Mouse (Mus musculus) bone marrow macrophage, adult 2 months (primary cell): ENCODE data around the gene Rfx4.

Experiments used
- CTCF ChIP-seq: IDR thresholded peaks from 2 replicates; pipeline ENCODE4 v1.5.1; 2012; ENCODE audit warnings: low read depth, mild to moderate bottlenecking, low read length, moderate library complexity
- POLR2A ChIP-seq: IDR thresholded peaks from 2 replicates; pipeline ENCODE4 v1.6.1; 2012; ENCODE audit warnings: mild to moderate bottlenecking, low read depth, low read length, borderline replicate concordance

GRCm38 (mm10) chr10:84936832-84937515 is 181.1 kb downstream of the Rfx4 start:
- no peak for TF ChIP-seq CTCF
- no peak for TF ChIP-seq POLR2A
